Mouse (Mus musculus): ENCODE data around the gene Vat1l.

Vat1l gene

GRCm38 (mm10) chr8:114205221-114205901 is at the start of gene Vat1l:
Gene Vat1l (plus strand): TSS chr8:114205612.
- in situ Hi-C loops (cut with MboI; ENCODE audit: low pct_unique_long_range_greater_than_20kb in 1 of 2, low sequenced_read_pairs in 2 of 2, unreplicated experiment in 1 of 2): no loop called here

- in situ Hi-C loops (cut with MboI; ENCODE audit: low pct_unique_long_range_greater_than_20kb in 1 of 2, low sequenced_read_pairs in 2 of 2, unreplicated experiment in 1 of 2): no loop called here
These were observed 46.8 kb upstream of the Vat1l start for GRCm38 (mm10) chr8:114158586-114158985.

GRCm38 (mm10) chr8:114159666-114160065 is 45.7 kb upstream of the Vat1l start:
- in situ Hi-C loops (cut with MboI; ENCODE audit: low pct_unique_long_range_greater_than_20kb in 1 of 2, low sequenced_read_pairs in 2 of 2, unreplicated experiment in 1 of 2): no loop called here

DNA sequence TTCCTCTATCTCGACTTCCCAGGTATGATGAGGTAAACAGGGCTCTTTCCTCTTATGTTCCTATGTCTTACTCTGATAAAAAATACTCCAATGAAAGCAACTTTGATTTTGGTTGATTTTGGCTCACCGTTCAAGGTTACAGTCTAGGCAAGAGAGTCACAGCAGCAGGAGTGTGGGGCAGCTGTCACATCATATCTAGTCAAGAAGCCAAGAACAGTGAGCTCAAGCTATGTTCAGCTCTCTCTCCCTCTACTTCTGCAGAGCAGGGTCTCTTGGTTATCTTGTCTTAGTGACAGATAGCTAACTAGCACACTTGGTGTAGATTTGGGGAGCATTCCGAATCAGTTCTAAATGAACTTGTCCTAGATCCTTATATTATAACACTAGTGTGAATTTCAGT is 41.5 kb upstream of the Vat1l start:
- in situ Hi-C loops (cut with MboI; ENCODE audit: low pct_unique_long_range_greater_than_20kb in 1 of 2, low sequenced_read_pairs in 2 of 2, unreplicated experiment in 1 of 2): no loop called here

DNA sequence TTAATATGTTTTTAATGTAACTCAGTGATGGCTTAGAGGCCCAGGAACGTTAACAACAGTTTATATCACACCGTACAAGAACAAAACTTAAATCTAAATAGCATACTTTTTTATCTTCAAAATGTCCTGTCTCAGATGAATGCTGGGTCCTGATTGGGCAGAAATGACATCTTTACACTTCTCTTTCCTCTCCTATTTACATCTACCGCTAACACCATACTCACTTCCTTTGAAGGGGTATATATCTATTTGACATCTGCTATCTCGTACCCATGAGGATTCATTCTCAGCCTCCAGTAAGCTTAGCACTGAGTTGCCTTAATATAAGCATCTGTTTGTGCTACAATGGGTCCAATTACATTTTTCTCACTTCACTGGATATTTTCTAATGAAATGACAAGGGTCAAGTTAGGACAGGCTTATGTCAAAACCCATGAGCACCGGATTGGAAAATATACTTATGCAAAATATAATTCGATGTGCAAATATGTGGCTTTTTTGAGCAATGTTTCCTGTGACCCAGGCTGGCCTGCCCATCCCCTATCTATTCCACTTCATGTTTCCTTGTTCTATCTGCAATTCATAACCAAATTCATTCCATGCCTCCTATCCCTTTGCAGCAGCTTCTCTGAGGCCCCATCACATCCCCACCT is 40.8 kb upstream of the Vat1l start:
- in situ Hi-C loops (cut with MboI; ENCODE audit: low pct_unique_long_range_greater_than_20kb in 1 of 2, low sequenced_read_pairs in 2 of 2, unreplicated experiment in 1 of 2): no loop called here

GRCm38 (mm10) chr8:114165741-114166140 is 39.7 kb upstream of the Vat1l start:
- in situ Hi-C loops (cut with MboI; ENCODE audit: low pct_unique_long_range_greater_than_20kb in 1 of 2, low sequenced_read_pairs in 2 of 2, unreplicated experiment in 1 of 2): no loop called here

- in situ Hi-C loops (cut with MboI; ENCODE audit: low pct_unique_long_range_greater_than_20kb in 1 of 2, low sequenced_read_pairs in 2 of 2, unreplicated experiment in 1 of 2): loop anchor here in 1 of 2 experiments (25.0 kb wide), 1 partner anchor 186 kb away; no protein-coding TSS in a partner anchor
These were observed 28.7 kb upstream of the Vat1l start for GRCm38 (mm10) chr8:114176721-114177120.

DNA sequence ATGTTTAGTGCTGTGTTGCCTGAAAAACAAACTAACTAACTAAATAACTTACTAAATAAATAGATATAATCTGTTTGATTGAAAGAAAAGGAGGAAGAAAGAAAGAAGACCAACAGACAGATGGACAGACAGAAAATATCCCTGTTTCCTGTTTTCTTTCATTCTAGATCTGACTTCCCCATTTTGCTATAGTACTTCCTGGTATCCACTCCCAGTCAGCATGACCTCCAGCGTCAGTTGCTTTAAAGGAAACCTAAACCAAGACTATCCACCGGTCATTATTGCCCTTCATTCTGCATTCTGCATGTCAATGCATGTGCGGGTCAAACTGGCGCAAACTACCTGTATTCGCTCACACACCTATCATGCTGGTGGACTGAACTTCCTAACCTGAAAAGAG is 12.1 kb upstream of the Vat1l start:
- in situ Hi-C loops (cut with MboI; ENCODE audit: low pct_unique_long_range_greater_than_20kb in 1 of 2, low sequenced_read_pairs in 2 of 2, unreplicated experiment in 1 of 2): loop anchor here in 1 of 2 experiments (25.0 kb wide), 1 partner anchor 169 kb away; no protein-coding TSS in a partner anchor

GRCm38 (mm10) chr8:114198990-114199389 is 6.4 kb upstream of the Vat1l start:
- in situ Hi-C loops (cut with MboI; ENCODE audit: low pct_unique_long_range_greater_than_20kb in 1 of 2, low sequenced_read_pairs in 2 of 2, unreplicated experiment in 1 of 2): loop anchor here in 1 of 2 experiments (25.0 kb wide), 1 partner anchor 163 kb away; no protein-coding TSS in a partner anchor

- in situ Hi-C loops (cut with MboI; ENCODE audit: low pct_unique_long_range_greater_than_20kb in 1 of 2, low sequenced_read_pairs in 2 of 2, unreplicated experiment in 1 of 2): no loop called here
These were observed 1.1 kb downstream of the Vat1l start for GRCm38 (mm10) chr8:114206421-114206983.

DNA sequence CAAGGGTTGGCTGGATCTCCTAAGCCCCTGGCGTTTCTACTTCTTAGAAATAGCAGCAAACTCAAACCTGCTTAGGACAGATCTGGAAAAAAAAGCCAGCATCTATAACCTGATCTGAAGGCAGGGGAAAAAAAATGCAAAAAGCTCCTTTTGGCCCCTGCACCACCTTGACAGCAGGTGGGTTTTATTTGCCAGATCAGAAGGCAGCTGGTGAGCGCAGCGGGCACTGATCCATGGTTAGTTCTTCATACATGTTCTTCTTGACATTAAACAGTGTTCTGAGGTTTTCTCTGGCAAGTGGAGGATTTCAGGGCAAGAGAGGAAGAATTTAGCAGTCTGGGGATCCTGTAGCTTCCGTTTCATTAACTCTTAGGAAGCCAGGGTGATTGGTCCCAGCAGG is 1.6 kb downstream of the Vat1l start:
- in situ Hi-C loops (cut with MboI; ENCODE audit: low pct_unique_long_range_greater_than_20kb in 1 of 2, low sequenced_read_pairs in 2 of 2, unreplicated experiment in 1 of 2): no loop called here

GRCm38 (mm10) chr8:114220779-114221178 is 15.4 kb downstream of the Vat1l start:
- in situ Hi-C loops (cut with MboI; ENCODE audit: low pct_unique_long_range_greater_than_20kb in 1 of 2, low sequenced_read_pairs in 2 of 2, unreplicated experiment in 1 of 2): no loop called here

DNA sequence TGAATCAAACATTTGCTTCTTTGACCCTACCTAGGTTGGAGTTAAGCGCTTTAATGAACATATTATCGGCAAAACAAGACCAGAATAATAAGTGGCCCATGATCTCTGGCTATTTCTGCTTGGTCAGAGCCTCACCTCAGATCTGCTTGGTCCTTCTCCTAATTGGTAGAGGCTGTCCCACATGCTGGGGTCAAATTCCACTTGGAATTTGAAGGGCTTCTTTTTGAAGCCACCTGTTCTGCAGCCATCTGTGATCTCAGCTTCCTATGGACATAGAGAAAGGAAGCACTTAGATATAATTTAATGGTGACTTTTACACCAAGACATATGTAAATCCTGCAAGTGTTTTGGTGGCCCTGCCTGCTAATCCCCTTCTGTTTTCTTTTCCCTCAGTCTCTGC is 16.6 kb downstream of the Vat1l start:
- in situ Hi-C loops (cut with MboI; ENCODE audit: low pct_unique_long_range_greater_than_20kb in 1 of 2, low sequenced_read_pairs in 2 of 2, unreplicated experiment in 1 of 2): no loop called here

DNA sequence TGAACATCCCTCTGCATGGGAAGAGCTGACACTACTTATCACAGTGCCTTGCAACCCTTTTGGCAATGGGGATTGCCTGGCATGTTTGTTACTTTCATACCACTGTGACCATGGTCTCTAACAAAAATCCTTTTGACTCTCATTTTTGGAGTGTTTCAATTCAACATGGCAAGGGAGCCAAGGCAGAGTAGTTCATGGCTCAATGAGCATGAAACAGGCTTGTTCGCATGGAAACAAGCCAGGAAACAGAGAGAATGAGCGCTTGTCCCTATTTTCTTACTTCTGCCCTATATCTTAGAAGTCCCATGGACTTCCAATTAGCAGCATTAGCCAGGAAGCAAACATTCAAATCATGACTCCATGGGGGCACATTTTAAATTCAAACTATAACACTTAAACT is 18.6 kb downstream of the Vat1l start:
- in situ Hi-C loops (cut with MboI; ENCODE audit: low pct_unique_long_range_greater_than_20kb in 1 of 2, low sequenced_read_pairs in 2 of 2, unreplicated experiment in 1 of 2): no loop called here

DNA sequence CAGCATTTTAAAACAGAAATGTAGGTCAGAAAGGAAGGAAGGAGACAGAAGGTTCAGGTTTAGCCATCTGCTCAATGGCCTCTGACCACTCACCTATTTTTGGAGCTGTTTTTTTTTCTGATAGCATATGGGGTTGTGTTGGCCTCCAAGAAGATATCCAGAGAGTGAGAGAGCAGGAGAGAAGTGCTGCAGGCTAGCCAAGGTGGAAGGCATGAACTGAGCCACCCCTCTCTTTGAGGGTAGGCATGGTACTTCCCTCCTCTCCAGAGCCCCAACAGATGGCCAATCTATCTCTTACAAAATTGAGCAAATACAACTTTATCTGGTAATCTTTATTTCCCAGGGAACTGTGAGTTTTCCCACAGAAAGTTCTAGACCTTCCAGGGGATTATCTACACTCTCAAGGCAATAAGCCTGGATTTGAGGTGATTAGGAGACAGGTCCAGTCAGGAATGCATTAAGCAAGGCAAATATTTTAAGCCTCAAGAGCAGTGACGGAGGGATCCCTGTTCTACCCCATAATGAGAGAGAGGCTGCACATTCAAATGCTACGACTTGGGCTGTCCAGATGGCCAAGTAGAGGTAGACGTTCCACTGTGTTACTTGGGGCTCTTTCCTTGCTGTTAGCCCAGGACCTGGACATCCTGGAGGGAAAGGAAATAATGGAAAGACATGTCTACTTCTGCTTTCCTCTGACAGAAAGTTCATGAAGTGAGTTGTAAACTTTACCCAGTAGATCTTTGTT is 46.1 kb downstream of the Vat1l start:
- in situ Hi-C loops (cut with MboI; ENCODE audit: low pct_unique_long_range_greater_than_20kb in 1 of 2, low sequenced_read_pairs in 2 of 2, unreplicated experiment in 1 of 2): no loop called here

GRCm38 (mm10) chr8:114258685-114259084 is 53.3 kb downstream of the Vat1l start:
- in situ Hi-C loops (cut with MboI; ENCODE audit: low pct_unique_long_range_greater_than_20kb in 1 of 2, low sequenced_read_pairs in 2 of 2, unreplicated experiment in 1 of 2): no loop called here

- in situ Hi-C loops (cut with MboI; ENCODE audit: low pct_unique_long_range_greater_than_20kb in 1 of 2, low sequenced_read_pairs in 2 of 2, unreplicated experiment in 1 of 2): no loop called here
These were observed 54.4 kb downstream of the Vat1l start for GRCm38 (mm10) chr8:114259713-114260355.

GRCm38 (mm10) chr8:114262331-114262730 is 56.9 kb downstream of the Vat1l start:
- in situ Hi-C loops (cut with MboI; ENCODE audit: low pct_unique_long_range_greater_than_20kb in 1 of 2, low sequenced_read_pairs in 2 of 2, unreplicated experiment in 1 of 2): no loop called here

DNA sequence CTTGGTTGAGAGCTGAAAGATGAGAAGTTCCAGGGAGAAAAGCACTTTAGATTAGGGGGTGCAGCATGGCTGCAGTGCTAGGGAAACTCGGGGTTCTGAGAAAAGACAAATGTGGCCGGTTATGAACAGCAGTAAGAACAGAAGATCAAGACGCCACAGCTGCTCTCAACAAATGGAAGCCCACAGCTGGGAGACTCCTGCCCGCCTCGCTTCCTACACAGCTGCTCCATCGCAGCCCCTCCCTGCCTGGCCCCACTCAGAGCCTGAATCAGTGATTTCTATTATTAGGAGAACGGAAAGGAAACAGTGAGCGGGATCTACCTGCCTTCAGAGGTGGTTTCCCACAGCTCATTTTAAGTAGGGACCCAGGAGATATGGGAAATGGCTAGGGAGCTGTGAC is 69.1 kb downstream of the Vat1l start:
- in situ Hi-C loops (cut with MboI; ENCODE audit: low pct_unique_long_range_greater_than_20kb in 1 of 2, low sequenced_read_pairs in 2 of 2, unreplicated experiment in 1 of 2): no loop called here

All from mouse embryonic stem cell (cell line).